ENCODE assay signal across 8 mouse cellular contexts in genomic region chr4:150758467-150759237, GRCm38 (mm10).
DNase-seq lines count a peak whose midpoint lies in the region; ATAC-seq and TF ChIP-seq lines count a peak whose summit lies in the region.

No protein-coding gene starts in this region.

- WGBS in liver, postnatal 0 days (ENCODE audit: insufficient replicate concordance), result 34% methylated on average over 15 of the region's 15 CpGs

- H3K9ac ChIP-seq in liver, postnatal 0 days (replicated peaks), result no peak overlapping the region

- H3K27ac ChIP-seq in liver, postnatal 0 days (ENCODE audit: low read depth), result peak overlapping the region; percentile 29; the same call in 1 of the 2 replicates

- H3K4me1 ChIP-seq in liver, postnatal 0 days (ENCODE audit: insufficient read depth), result no peaks in the 10 kb centered on the region

- TF ChIP-seq EP300 in liver, postnatal 0 days (IDR thresholded peaks at IDR 0.05; ENCODE audit: low read depth), result no peak

- no peaks in the 10 kb centered on the region for H3K27me3 ChIP-seq in liver, postnatal 0 days (ENCODE audit: insufficient read depth, low read length)

- no peak for ATAC-seq in liver, postnatal 0 days

- DNase-seq in R1 (ENCODE audit: low read depth, low spot score), result peak; percentile 41
- peak; percentile 82 for DNase-seq in embryo, embryonic 11 days
- DNase-seq in hindlimb bud, embryonic 11.5 days (ENCODE audit: extremely low spot score, low read depth, low spot score), result peak; percentile 18
- DNase-seq in liver, postnatal 0 days, result no peak
- DNase-seq in frontal cortex, postnatal 36 days (ENCODE audit: low spot score in 2 of 2), result no peak
- DNase-seq in cerebellum, postnatal 14 days, result no peak
- DNase-seq in right cerebral cortex, adult 2 months (ENCODE audit: low spot score in 2 of 2), result no peak
- no peak for DNase-seq in left cerebral cortex, postnatal 4 days

- no peaks in the 10 kb centered on the region for H3K9me3 ChIP-seq in liver, postnatal 0 days (ENCODE audit: low read length)

- no peak overlapping the region for H3K4me3 ChIP-seq in liver, postnatal 0 days (ENCODE audit: low read depth, low read length)

- intact Hi-C loops in left cerebral cortex, postnatal 4 days (cut with DNase I), result no loop called here

- H3K4me2 ChIP-seq in liver, postnatal 0 days (ENCODE audit: low read depth, low read length), result no peak overlapping the region

- no peak for TF ChIP-seq CTCF in liver, postnatal 0 days (IDR thresholded peaks at IDR 0.05; ENCODE audit: low read depth)

- no peaks in the 10 kb centered on the region for H3K36me3 ChIP-seq in liver, postnatal 0 days (replicated peaks; ENCODE audit: insufficient read depth, low read length)

Comparison
In these comparisons a context has a peak if more than half of its experiments do, and no peak if none do; other contexts are left out.
1. DNase-seq: peak in R1 (single experiment), embryo, embryonic 11 days (single experiment) and hindlimb bud, embryonic 11.5 days (single experiment); none in liver, postnatal 0 days (single experiment), frontal cortex, postnatal 36 days (0 of 2), cerebellum, postnatal 14 days (0 of 2), right cerebral cortex, adult 2 months (0 of 2) and left cerebral cortex, postnatal 4 days (single experiment).